Mouse (Mus musculus): Measurements from ENCODE around the gene 2310011J03Rik. TPM values are rescaled to one million over a fixed set of nuclear protein-coding genes. Genes with fewer than 3 reads are reported as not detected.
A peak's percentile ranks its signal among the peaks of the same experiment; 100 is the strongest.

Gene 2310011J03Rik
- polyA plus RNA-seq, 1 experiment from 2014 or later: 32.8 TPM

DNA sequence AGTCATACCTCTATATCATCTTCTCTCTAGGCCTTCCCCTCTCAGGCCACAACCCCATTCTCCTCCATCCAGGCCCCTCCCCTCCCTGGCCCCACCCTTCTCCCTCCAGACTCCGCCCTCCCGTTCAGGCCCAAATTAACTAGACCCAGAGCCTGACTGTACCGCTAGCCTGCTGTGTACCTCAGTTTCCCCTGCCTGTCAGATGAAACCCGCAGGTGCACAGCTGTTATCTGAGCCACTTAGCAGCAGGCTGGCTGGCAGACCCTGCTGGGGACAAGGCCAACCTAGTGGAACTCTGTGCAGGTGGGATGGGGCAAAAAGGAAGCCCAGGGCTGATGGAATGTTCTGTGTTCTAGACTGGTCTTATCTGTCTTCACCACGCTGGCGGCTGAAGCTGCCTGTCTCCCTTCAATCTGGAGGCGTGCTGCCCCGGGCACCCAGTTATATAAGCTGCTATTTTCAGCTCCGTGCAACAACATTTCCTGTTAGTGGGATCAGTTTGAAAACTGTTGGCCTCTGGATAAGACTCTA, 23.9 kb upstream of the 2310011J03Rik start:
- Histone ChIP-seq H3K9ac (ENCODE audit: low read depth, low read length) (no peak overlapping the region), H3K27me3 (replicated peaks; ENCODE audit: control insufficient read depth, insufficient read depth, low read length) (peaks cover 82% of the 10 kb centered on the region), H3K9me3 (ENCODE audit: control insufficient read depth, low read length) (no peaks in the 10 kb centered on the region), H3K27ac (ENCODE audit: low read depth, low read length) (no peak overlapping the region), H3K36me3 (ENCODE audit: control insufficient read depth, insufficient read depth, low read length) (no peaks in the 10 kb centered on the region), H3K4me3 (ENCODE audit: low read length) (no peak overlapping the region), H3K4me1 (ENCODE audit: control insufficient read depth, insufficient read depth, low read depth, low read length) (peaks cover 20% of the 10 kb centered on the region), H3K4me2 (ENCODE audit: low read length) (no peak overlapping the region)
- 35% methylated on average over 9 of the region's 9 CpGs for WGBS
- ATAC-seq: no peak

DNA sequence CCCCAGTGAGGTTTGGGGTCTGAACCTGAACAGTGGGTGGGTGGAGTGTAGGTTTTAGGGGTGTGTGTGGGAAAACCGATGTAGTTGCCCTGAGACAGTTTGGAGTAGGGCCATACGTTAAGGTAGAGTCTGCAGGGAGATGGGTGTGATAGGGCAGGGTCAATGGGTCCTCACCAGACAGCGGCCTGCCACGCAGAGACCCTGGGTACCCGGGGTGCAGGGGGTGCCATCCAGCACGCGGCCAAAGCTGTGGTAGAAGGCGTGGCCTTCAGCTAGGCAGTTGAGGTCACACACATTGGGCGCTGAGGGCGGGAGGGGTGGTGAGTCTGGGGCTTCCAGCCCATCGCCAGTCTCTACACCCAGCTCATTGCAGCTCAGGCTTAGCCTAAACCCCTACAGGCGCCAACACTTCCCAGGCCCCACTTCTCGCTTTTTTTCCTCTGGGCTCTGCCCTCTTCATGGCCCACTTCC, 23.1 kb upstream of the 2310011J03Rik start:
- peak; percentile 16; the same call in 1 of the 2 replicates for ATAC-seq
- Histone ChIP-seq H3K27me3 (replicated peaks; ENCODE audit: control insufficient read depth, insufficient read depth, low read length) (peaks cover 75% of the 10 kb centered on the region), H3K9me3 (ENCODE audit: control insufficient read depth, low read length) (no peaks in the 10 kb centered on the region), H3K4me2 (ENCODE audit: low read length) (peak overlapping the region; percentile 68), H3K36me3 (ENCODE audit: control insufficient read depth, insufficient read depth, low read length) (no peaks in the 10 kb centered on the region), H3K27ac (ENCODE audit: low read depth, low read length) (no peak overlapping the region), H3K4me3 (ENCODE audit: low read length) (peak overlapping the region; percentile 41), H3K4me1 (ENCODE audit: control insufficient read depth, insufficient read depth, low read depth, low read length) (peaks cover 20% of the 10 kb centered on the region), H3K9ac (ENCODE audit: low read depth, low read length) (peak overlapping the region; percentile 35; the same call in 1 of the 2 replicates)
- 31% methylated on average over 13 of the region's 13 CpGs for WGBS

DNA sequence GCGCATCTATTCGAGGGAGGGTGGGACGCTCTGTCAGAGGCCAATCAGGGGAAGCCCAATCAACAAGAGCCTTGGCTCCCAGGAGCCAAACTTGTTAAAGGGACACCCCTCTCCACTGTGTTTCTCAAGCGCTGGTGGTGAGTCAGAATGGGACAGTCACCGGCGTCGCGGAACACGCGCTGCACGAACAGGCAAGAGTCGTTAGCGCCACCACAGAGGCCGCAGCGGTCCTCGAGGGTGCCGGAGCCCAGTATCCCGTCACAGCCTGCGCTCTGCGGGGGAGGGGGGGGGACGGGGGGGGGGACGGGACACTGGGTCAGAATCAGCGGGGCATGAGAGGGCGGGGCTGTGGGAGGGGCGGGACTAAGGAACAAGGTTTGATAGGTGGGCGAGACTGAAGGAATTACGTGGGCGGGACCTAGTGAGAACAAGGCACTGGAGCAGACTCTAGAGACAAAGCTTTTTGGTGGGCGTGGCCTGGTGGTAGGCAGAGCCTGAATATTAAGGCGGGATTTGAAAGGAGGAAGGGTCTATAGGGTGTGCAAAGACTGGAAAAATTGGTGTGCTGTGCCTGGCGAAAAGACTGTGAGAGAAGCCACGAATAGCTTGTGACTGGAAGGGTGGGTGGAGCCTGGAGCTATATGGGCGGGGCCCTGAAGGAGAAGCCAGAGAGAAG, 22.6 kb upstream of the 2310011J03Rik start:
- H3K27me3 ChIP-seq (replicated peaks; ENCODE audit: control insufficient read depth, insufficient read depth, low read length): peaks cover 69% of the 10 kb centered on the region
- H3K4me2 ChIP-seq (ENCODE audit: low read length): peak overlapping the region; percentile 68
- ATAC-seq: peak; percentile 68
- peaks cover 20% of the 10 kb centered on the region for H3K4me1 ChIP-seq (ENCODE audit: control insufficient read depth, insufficient read depth, low read depth, low read length)
- no peaks in the 10 kb centered on the region for H3K36me3 ChIP-seq (ENCODE audit: control insufficient read depth, insufficient read depth, low read length)
- under 1% methylated on average over 32 of the region's 33 CpGs for WGBS
- peak overlapping the region; percentile 35 for H3K9ac ChIP-seq (ENCODE audit: low read depth, low read length)
- peak overlapping the region; percentile 41 for H3K4me3 ChIP-seq (ENCODE audit: low read length)
- no peaks in the 10 kb centered on the region for H3K9me3 ChIP-seq (ENCODE audit: control insufficient read depth, low read length)
- H3K27ac ChIP-seq (ENCODE audit: low read depth, low read length): no peak overlapping the region

DNA sequence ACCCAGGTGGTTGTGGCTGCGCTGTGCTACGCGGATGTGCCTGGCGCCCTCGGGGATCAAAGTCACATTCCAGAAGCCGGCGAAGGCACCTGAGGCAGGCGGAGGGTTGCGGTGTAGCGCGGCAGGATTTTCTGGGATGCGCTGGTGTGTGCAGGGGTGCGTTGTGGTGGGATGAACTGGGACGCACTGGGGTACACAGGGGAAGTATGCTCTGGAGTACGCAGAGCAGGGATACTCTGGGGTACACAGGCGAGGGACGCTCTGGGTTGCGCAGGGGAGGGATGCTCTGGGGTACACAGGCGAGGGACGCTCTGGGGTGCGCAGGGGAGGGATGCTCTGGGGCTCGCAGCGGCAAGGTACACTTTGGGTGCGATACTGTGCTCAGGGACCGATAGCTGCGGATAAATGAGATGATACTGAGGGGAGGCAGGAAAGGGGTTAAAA, 22.0 kb upstream of the 2310011J03Rik start:
- Histone ChIP-seq H3K4me2 (ENCODE audit: low read length) (peak overlapping the region; percentile 68), H3K9ac (ENCODE audit: low read depth, low read length) (no peak overlapping the region), H3K27ac (ENCODE audit: low read depth, low read length) (no peak overlapping the region), H3K27me3 (replicated peaks; ENCODE audit: control insufficient read depth, insufficient read depth, low read length) (peaks cover 63% of the 10 kb centered on the region), H3K4me3 (ENCODE audit: low read length) (peak overlapping the region; percentile 41), H3K4me1 (ENCODE audit: control insufficient read depth, insufficient read depth, low read depth, low read length) (peaks cover 20% of the 10 kb centered on the region), H3K9me3 (ENCODE audit: control insufficient read depth, low read length) (no peaks in the 10 kb centered on the region), H3K36me3 (ENCODE audit: control insufficient read depth, insufficient read depth, low read length) (no peaks in the 10 kb centered on the region)
- WGBS: 2% methylated on average over 26 of the region's 26 CpGs
- peak; percentile 34 for ATAC-seq

GRCm38 (mm10) chr10:80341491-80342304, 21.4 kb upstream of the 2310011J03Rik start:
- no peak for ATAC-seq
- Histone ChIP-seq H3K4me2 (ENCODE audit: low read length) (peak overlapping the region; percentile 68), H3K4me3 (ENCODE audit: low read length) (peak overlapping the region; percentile 41), H3K27ac (ENCODE audit: low read depth, low read length) (no peak overlapping the region), H3K9ac (ENCODE audit: low read depth, low read length) (no peak overlapping the region), H3K36me3 (ENCODE audit: control insufficient read depth, insufficient read depth, low read length) (no peaks in the 10 kb centered on the region), H3K9me3 (ENCODE audit: control insufficient read depth, low read length) (no peaks in the 10 kb centered on the region), H3K4me1 (ENCODE audit: control insufficient read depth, insufficient read depth, low read depth, low read length) (peaks cover 20% of the 10 kb centered on the region), H3K27me3 (replicated peaks; ENCODE audit: control insufficient read depth, insufficient read depth, low read length) (peaks cover 59% of the 10 kb centered on the region)
- WGBS: 3% methylated on average over 42 of the region's 47 CpGs

GRCm38 (mm10) chr10:80341026-80341425, 20.7 kb upstream of the 2310011J03Rik start:
- ATAC-seq: no peak
- Histone ChIP-seq H3K9ac (ENCODE audit: low read depth, low read length) (no peak overlapping the region), H3K4me3 (ENCODE audit: low read length) (no peak overlapping the region), H3K4me1 (ENCODE audit: control insufficient read depth, insufficient read depth, low read depth, low read length) (peaks cover 20% of the 10 kb centered on the region), H3K27me3 (replicated peaks; ENCODE audit: control insufficient read depth, insufficient read depth, low read length) (peaks cover 55% of the 10 kb centered on the region), H3K9me3 (ENCODE audit: control insufficient read depth, low read length) (no peaks in the 10 kb centered on the region), H3K27ac (ENCODE audit: low read depth, low read length) (no peak overlapping the region), H3K36me3 (ENCODE audit: control insufficient read depth, insufficient read depth, low read length) (no peaks in the 10 kb centered on the region), H3K4me2 (ENCODE audit: low read length) (no peak overlapping the region)
- WGBS: 15% methylated on average over 21 of the region's 21 CpGs

DNA sequence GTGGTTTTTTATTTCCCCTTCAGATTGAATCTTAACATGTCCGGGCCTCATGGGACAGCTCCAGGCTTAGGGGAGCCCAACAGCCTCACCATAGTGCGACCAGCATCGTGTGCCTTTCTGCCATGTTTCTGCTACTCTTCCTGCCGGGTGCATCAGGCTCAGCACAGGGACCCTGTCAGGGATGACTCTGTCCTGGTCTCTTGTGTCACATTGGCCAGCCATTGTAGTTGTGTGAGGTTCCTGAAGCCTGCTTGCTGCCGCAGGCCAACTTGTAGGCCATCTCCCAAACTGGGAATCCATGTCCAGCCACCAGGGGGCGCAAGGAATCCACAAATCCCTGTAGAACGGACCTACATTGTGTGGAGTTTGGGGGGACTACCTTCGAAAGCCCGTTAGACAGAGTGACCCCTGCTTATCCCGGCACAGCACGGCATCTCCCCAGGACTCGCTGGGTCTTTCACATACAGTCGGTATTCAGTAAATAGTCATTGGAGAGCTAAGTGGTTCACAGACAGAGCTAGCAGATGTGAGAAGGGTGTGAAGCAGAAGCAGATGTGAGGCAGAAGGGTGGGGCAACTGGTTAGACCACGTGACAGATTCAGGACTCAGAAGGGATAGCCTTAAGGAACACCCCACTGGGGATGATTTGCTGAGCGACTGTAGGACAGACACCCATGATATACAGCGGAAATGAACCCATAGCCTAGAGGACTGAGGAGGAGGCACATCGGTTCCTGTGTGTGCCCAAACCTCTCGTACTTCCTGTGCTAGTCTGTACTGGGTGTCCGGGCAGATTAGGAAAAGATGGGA, 19.8 kb upstream of the 2310011J03Rik start:
- Histone ChIP-seq H3K4me3 (ENCODE audit: low read length) (0 out of 2 replicates have a peak overlapping the region, but pooled peaks have one; percentile 12), H3K27me3 (replicated peaks; ENCODE audit: control insufficient read depth, insufficient read depth, low read length) (peaks cover 46% of the 10 kb centered on the region)

DNA sequence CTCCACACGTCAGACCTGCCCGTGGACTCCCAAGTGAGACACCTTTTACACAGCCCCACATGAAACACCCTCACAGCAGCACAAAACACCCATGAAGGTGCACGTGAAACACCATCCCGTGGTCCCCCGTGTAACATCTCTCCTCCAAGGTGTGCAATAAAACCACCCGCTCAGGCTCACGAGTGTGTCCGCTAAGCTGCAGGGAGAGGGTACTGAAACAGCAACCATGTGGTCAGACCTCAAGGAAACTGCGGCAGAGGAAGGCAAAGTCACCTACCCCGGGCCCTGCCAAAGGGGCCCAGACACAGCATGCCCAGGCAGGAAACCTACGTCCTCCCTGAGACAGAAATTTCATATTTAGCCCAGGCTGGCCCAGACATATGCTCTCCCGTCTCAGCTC, 15.9 kb upstream of the 2310011J03Rik start:
- WGBS: 89% methylated on average over 12 of the region's 12 CpGs

More for the DNA sequence above, 19.8 kb upstream of the 2310011J03Rik start:
- no peaks in the 10 kb centered on the region for H3K9me3 ChIP-seq (ENCODE audit: control insufficient read depth, low read length)
- H3K4me2 ChIP-seq (ENCODE audit: low read length): peak overlapping the region; percentile 27
- 22% methylated on average over 19 of the region's 19 CpGs for WGBS
- H3K36me3 ChIP-seq (ENCODE audit: control insufficient read depth, insufficient read depth, low read length): no peaks in the 10 kb centered on the region
- ATAC-seq: peak; percentile 34
- peaks cover 20% of the 10 kb centered on the region for H3K4me1 ChIP-seq (ENCODE audit: control insufficient read depth, insufficient read depth, low read depth, low read length)
- H3K27ac ChIP-seq (ENCODE audit: low read depth, low read length): no peak overlapping the region
- no peak overlapping the region; the same call in 1 of the 2 replicates for H3K9ac ChIP-seq (ENCODE audit: low read depth, low read length)

More for the DNA sequence above, 15.9 kb upstream of the 2310011J03Rik start:
- H3K4me2 ChIP-seq (ENCODE audit: low read length): no peak overlapping the region
- no peak overlapping the region for H3K9ac ChIP-seq (ENCODE audit: low read depth, low read length)
- H3K4me1 ChIP-seq (ENCODE audit: control insufficient read depth, insufficient read depth, low read depth, low read length): no peaks in the 10 kb centered on the region; the same call in 1 of the 2 replicates
- peaks cover 9% of the 10 kb centered on the region for H3K27me3 ChIP-seq (replicated peaks; ENCODE audit: control insufficient read depth, insufficient read depth, low read length)
- no peaks in the 10 kb centered on the region for H3K9me3 ChIP-seq (ENCODE audit: control insufficient read depth, low read length)
- H3K27ac ChIP-seq (ENCODE audit: low read depth, low read length): no peak overlapping the region
- ATAC-seq: no peak
- no peaks in the 10 kb centered on the region for H3K36me3 ChIP-seq (ENCODE audit: control insufficient read depth, insufficient read depth, low read length)
- H3K4me3 ChIP-seq (ENCODE audit: low read length): no peak overlapping the region
